Mouse (Mus musculus): ENCODE results near the gene Drosha.

DNA sequence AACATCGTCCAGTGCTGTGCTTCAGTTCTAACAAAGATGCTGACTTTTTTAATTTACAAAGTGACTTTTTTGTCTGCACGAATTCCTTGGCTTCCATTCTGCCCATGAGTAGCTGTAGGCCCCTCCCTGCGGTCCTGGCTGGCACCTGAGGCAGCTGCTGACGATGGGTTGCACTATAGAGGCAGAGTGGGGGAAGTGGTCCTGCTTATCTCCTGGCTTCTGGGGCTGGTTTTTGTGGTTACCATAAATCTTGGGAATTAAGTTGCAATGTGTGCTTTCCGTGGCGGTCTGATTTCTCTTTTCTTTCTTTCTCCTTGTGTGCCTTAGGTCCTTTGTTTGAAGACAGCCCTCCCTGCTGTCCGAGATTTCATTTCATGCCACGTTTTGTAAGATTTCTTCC, 42.7 kb downstream of the Drosha start:
- no peak for TF ChIP-seq CTCF (IDR thresholded peaks at IDR 0.05; ENCODE audit: control insufficient read depth, insufficient read depth, insufficient replicate concordance, low read depth, low read length)
- no peak for TF ChIP-seq POLR2A (IDR thresholded peaks at IDR 0.05; ENCODE audit: control insufficient read depth, low read depth, low read length)

Data from testis, adult 2 months (tissue).